Mouse (Mus musculus): ENCODE results near the gene Anks1b.

GRCm38 (mm10) chr10:90981811-90982210, 1108.5 kb downstream of the Anks1b start:
- TF ChIP-seq CTCF (IDR thresholded peaks at IDR 0.05; ENCODE audit: low read depth, low read length) = no peak
- no peak for TF ChIP-seq TAL1 (conservative IDR thresholded peaks at IDR 0.05; ENCODE audit: low read depth, low read length)
- TF ChIP-seq GATA1 (IDR thresholded peaks at IDR 0.05; ENCODE audit: borderline replicate concordance, low read length) = no peak
- no peak for TF ChIP-seq GATA2 (IDR thresholded peaks at IDR 0.05; ENCODE audit: borderline replicate concordance, low read depth, low read length)

Measured in G1E (cell line).